Mouse (Mus musculus) liver, embryonic 12.5 days (tissue): Measurements from ENCODE around the gene Top1. TPM values are rescaled to one million over a fixed set of nuclear protein-coding genes. Genes with fewer than 3 reads are reported as not detected.

ENCODE experiments used
- ATAC-seq: fragments of 200-750 bp; cut with Nextera tagmentation; 2 replicates; pipeline ENCODE4 v1.8.0; 2017; ENCODE audit warnings: moderate number of reproducible peaks, mild to moderate bottlenecking, moderate library complexity
- H3K27ac ChIP-seq: fragments of 300-500 bp; sonication (generic); 2 replicates; pipeline ENCODE4 v1.5.1; 2016; ENCODE audit warnings: mild to moderate bottlenecking
- H3K27me3 ChIP-seq: fragments of 300-500 bp; sonication (generic); replicated peaks from 2 replicates; pipeline ENCODE4 v1.6.1; 2016; ENCODE audit warnings: mild to moderate bottlenecking, moderate library complexity
- H3K36me3 ChIP-seq: fragments of 300-500 bp; sonication (generic); 2 replicates; pipeline ENCODE4 v1.6.1; 2016; ENCODE audit warnings: mild to moderate bottlenecking, moderate library complexity
- H3K4me1 ChIP-seq: fragments of 300-500 bp; sonication (generic); 2 replicates; pipeline ENCODE4 v1.6.1; 2016
- H3K4me2 ChIP-seq: fragments of 300-500 bp; sonication (generic); 2 replicates; pipeline ENCODE4 v1.6.1; 2016; ENCODE audit warnings: mild to moderate bottlenecking, moderate library complexity
- H3K4me3 ChIP-seq: fragments of 300-500 bp; sonication (generic); 2 replicates; pipeline ENCODE4 v1.5.1; 2016; ENCODE audit warnings: mild to moderate bottlenecking, moderate library complexity
- H3K9ac ChIP-seq: fragments of 300-500 bp; sonication (generic); 2 replicates; pipeline ENCODE4 v1.6.1; 2016; ENCODE audit warnings: mild to moderate bottlenecking, moderate library complexity
- H3K9me3 ChIP-seq: fragments of 300-500 bp; sonication (generic); replicated peaks from 2 replicates; pipeline ENCODE4 v1.6.1; 2016; ENCODE audit warnings: mild to moderate bottlenecking, moderate library complexity
- WGBS: fragments of 180-500 bp; shearing (Covaris S2); methylation state at CpG from one replicate; pipeline ENCODE4 v1.1.7; 2016; ENCODE audit not compliant: insufficient replicate concordance; 5-methylcytosine and 5-hydroxymethylcytosine counted together
- microRNA-seq: library from miRNA; unstranded; fragments of <30 nt; microRNA quantifications from one replicate; pipeline ENCODE4, GENCODE M21; 2017
- polyA plus RNA-seq: library from polyadenylated mRNA; unstranded; fragments of >200 nt; fragmentation: Nextera tagmentation; extraction: Ambion mirVana; gene quantifications from 2 replicates; pipeline ENCODE4 v1.2.1, GENCODE M21; 2016

Top1 gene
- polyA plus RNA-seq, 1 experiment from 2014 or later, result 83.7 TPM

GRCm38 (mm10) chr2:160770409-160770808 lies 124.7 kb downstream of the Top1 start:
- Histone ChIP-seq H3K27me3 (no peaks in the 10 kb centered on the region), H3K4me1 (no peaks in the 10 kb centered on the region), H3K9me3 (no peaks in the 10 kb centered on the region), H3K9ac (no peak overlapping the region), H3K4me2 (no peak overlapping the region), H3K36me3 (no peaks in the 10 kb centered on the region), H3K4me3 (no peak overlapping the region), H3K27ac (no peak overlapping the region)
- ATAC-seq, result no peak

GRCm38 (mm10) chr2:160770871-160771270 lies 125.2 kb downstream of the Top1 start:
- no peak for ATAC-seq

GRCm38 (mm10) chr2:160771325-160772276 lies 125.9 kb downstream of the Top1 start:
- Histone ChIP-seq H3K9ac (no peak overlapping the region), H3K27ac (no peak overlapping the region), H3K4me3 (no peak overlapping the region), H3K9me3 (no peaks in the 10 kb centered on the region), H3K27me3 (no peaks in the 10 kb centered on the region), H3K4me1 (no peaks in the 10 kb centered on the region), H3K36me3 (no peaks in the 10 kb centered on the region), H3K4me2 (no peak overlapping the region)
- ATAC-seq, result peak; percentile 15; the same call in 1 of the 2 replicates
- WGBS, result 68% methylated on average over 8 of the region's 8 CpGs

More at GRCm38 (mm10) chr2:160770871-160771270, 125.2 kb downstream of the Top1 start:
- H3K4me1 ChIP-seq, result no peaks in the 10 kb centered on the region
- H3K9ac ChIP-seq, result no peak overlapping the region
- no peak overlapping the region for H3K4me2 ChIP-seq
- WGBS, result 79% methylated on average over 1 of the region's 1 CpGs
- H3K36me3 ChIP-seq, result no peaks in the 10 kb centered on the region
- no peaks in the 10 kb centered on the region for H3K9me3 ChIP-seq
- H3K27me3 ChIP-seq, result no peaks in the 10 kb centered on the region
- H3K4me3 ChIP-seq, result no peak overlapping the region
- no peak overlapping the region for H3K27ac ChIP-seq

Small RNAs within 50 kb of the gene (microRNA-seq; reads per million reads assigned to microRNA genes)
- gene Gm23968, result not detected

Other genes with a start within 250 kb of the Top1 start
- gene Plcg1, start 85.4 kb downstream of the Top1 start, polyA plus RNA-seq, result 11.7 and 16.0 TPM in 2 replicates
- gene Zhx3, start 227.1 kb downstream of the Top1 start, polyA plus RNA-seq, result 2.9 and 3.1 TPM in 2 replicates
- gene Lpin3, start 234.8 kb downstream of the Top1 start, polyA plus RNA-seq, result 0.98 and 1.1 TPM in 2 replicates